Mouse (Mus musculus) cerebellum, postnatal 10 days (tissue): Measurements from ENCODE around the gene Paqr6.

Experiments
- DNase-seq, 2 experiments: peaks; one replicate each; pipeline ENCODE4 v3.0.0; 2021; ENCODE audit warnings: mixed read lengths in 2 of 2

Gene Paqr6

GRCm38 (mm10) chr3:88364337-88364736 lies at the start of gene Paqr6:
Gene Paqr6, plus strand, starts transcription at chr3:88364584.
- DNase-seq: peak; percentile 63 to 77

GRCm38 (mm10) chr3:88324951-88325405 lies 39.4 kb upstream of the Paqr6 start, which contains the start of gene Glmp:
Gene Glmp, plus strand, starts transcription at chr3:88325023.
- DNase-seq: peak; percentile 82

GRCm38 (mm10) chr3:88328956-88329355 lies 35.4 kb upstream of the Paqr6 start:
- DNase-seq: no peak

- peak; percentile 57 to 63 for DNase-seq
Measured at GRCm38 (mm10) chr3:88331282-88331681, 33.1 kb upstream of the Paqr6 start.

GRCm38 (mm10) chr3:88334029-88334658 lies 30.2 kb upstream of the Paqr6 start:
- no peak for DNase-seq

- DNase-seq: no peak
Measured at GRCm38 (mm10) chr3:88334902-88335435, 29.4 kb upstream of the Paqr6 start.

- peak in 1 of 2 experiments; percentile 51 for DNase-seq
Measured at GRCm38 (mm10) chr3:88335436-88336053, 28.8 kb upstream of the Paqr6 start.

- DNase-seq: peak; percentile 97 to 98
Measured at GRCm38 (mm10) chr3:88336058-88337013, 28.0 kb upstream of the Paqr6 start, which contains the start of the genes Tmem79 and Smg5. Gene Tmem79, minus strand, starts transcription at chr3:88336148. Gene Smg5, plus strand, starts transcription at chr3:88336260.

GRCm38 (mm10) chr3:88337367-88338020 lies 26.9 kb upstream of the Paqr6 start:
- no peak for DNase-seq

GRCm38 (mm10) chr3:88338316-88338715 lies 26.1 kb upstream of the Paqr6 start:
- no peak for DNase-seq

- DNase-seq: no peak
Measured at GRCm38 (mm10) chr3:88339006-88339405, 25.4 kb upstream of the Paqr6 start.

- no peak for DNase-seq
Measured at GRCm38 (mm10) chr3:88350732-88351131, 13.7 kb upstream of the Paqr6 start.

- no peak for DNase-seq
Measured at GRCm38 (mm10) chr3:88352907-88353306, 11.5 kb upstream of the Paqr6 start.

- peak; percentile 38 to 52 for DNase-seq
Measured at GRCm38 (mm10) chr3:88354396-88355165, 9.8 kb upstream of the Paqr6 start.

GRCm38 (mm10) chr3:88359584-88359983 lies 4.8 kb upstream of the Paqr6 start:
- no peak for DNase-seq

GRCm38 (mm10) chr3:88359989-88360388 lies 4.4 kb upstream of the Paqr6 start:
- DNase-seq: no peak

- DNase-seq: no peak
Measured at GRCm38 (mm10) chr3:88361096-88361495, 3.3 kb upstream of the Paqr6 start.

GRCm38 (mm10) chr3:88361612-88362313 lies 2.6 kb upstream of the Paqr6 start:
- peak; percentile 26 to 42 for DNase-seq

- DNase-seq: peak in 1 of 2 experiments; percentile 39
Measured at GRCm38 (mm10) chr3:88363700-88364099, 684 bp upstream of the Paqr6 start.

GRCm38 (mm10) chr3:88365705-88366361 lies 1.4 kb downstream of the Paqr6 start:
- DNase-seq: no peak
